Mouse (Mus musculus) c-Kit-positive CD71-positive TER-119-positive erythroid progenitor cells, embryonic 14.5 days (primary cell): ENCODE measurements around the gene Ddx54.

Source experiments
- DNase-seq: peaks from one replicate; pipeline ENCODE4 v3.0.0-alpha.2; 2013; ENCODE audit warnings: low spot score

The Ddx54 gene

GRCm38 (mm10) chr5:120645851-120646250, 33.3 kb downstream of the Ddx54 start:
- no peak for DNase-seq

DNA sequence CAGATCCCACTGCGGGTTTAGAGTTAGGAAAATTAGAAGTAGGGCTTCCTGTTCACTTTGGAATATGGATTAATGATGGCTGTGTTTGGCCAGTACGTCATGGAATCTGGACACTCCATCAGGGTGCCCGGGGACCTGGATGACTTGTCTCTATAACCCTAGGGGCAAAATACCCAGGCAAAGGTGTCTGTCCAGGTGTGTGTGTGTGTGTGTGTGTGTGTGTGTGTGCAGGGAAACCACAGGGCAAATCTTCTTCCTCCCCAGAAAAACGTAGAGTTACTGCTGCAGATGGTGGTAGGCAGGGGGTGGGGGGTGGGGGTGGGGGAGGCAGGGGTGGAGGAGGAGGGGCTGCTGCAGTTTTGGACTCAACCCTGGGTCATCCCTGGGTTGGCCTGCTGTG, 34.8 kb downstream of the Ddx54 start:
- DNase-seq, result no peak

- DNase-seq, result no peak
These were observed 35.4 kb downstream of the Ddx54 start for GRCm38 (mm10) chr5:120647814-120648491.

DNA sequence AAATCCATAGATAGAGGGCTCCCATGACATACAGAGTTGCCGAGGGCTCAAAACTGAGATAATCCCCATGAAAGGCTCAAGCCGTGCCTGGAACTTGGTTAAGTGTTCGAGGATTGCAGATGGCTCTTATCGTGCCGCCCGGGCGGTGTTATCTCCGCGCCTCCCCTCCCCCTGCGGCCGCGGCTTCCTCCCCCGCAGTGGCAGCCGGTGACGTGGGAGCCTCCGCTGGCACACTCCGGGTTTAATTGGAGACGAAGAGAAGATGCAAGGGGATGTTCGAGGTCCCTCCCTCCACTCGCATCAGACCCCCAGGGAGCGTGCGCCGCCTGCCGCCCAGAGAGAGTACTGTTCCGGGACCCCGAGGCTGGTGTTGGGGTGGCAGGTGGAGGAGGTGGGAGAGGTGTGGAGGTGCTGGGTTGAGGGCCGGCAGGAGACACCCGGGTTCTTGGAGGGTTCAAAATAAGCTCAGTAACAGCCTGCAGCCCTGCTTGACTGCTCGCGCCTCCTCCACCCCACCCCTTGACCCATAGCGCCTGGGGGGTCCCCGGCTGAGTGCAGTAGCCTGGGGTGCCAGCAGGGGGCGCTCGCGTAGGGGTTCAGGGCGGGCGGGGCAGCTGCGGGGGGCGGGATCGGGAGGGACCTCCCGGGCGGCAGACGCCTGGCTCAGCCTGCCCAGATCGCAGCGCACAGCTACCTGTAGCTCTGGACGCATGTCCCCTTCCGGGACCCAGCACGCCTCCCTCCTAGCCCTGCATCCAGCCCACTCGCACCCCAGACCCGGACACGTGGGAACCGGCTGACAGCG, 36.2 kb downstream of the Ddx54 start, which contains the start of gene Rasal1:
TSS of gene Rasal1 (plus strand) at position 244 of the 805 bp plus-strand sequence.
- peak; percentile 65 for DNase-seq

DNA sequence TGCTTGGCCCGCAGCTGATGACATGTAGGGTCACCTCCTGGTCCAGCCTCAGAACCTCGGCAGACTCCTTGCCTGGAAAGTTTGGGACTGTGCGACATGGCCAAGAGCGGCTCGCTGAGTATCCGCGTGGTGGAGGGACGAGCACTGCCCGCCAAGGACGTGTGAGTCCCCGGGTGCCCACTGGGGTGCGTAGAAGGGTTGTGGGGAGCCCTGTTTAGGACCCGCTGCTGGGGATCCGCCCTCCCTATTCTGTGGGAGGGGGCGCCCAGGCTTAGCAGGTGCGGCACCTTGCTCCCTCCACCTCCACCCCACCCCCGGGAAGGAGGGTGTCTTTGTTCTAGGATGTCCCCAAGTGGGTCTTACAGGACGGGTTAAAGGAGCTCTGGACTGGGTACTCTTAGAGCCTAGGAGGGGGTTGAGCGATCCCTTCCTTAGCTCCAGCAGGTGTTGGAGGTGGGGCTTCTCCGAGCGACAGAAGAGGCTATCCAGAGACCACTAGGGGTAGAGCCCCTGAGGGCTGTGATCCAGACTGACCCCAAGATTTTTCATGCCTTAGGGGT, 36.9 kb downstream of the Ddx54 start:
- no peak for DNase-seq

DNA sequence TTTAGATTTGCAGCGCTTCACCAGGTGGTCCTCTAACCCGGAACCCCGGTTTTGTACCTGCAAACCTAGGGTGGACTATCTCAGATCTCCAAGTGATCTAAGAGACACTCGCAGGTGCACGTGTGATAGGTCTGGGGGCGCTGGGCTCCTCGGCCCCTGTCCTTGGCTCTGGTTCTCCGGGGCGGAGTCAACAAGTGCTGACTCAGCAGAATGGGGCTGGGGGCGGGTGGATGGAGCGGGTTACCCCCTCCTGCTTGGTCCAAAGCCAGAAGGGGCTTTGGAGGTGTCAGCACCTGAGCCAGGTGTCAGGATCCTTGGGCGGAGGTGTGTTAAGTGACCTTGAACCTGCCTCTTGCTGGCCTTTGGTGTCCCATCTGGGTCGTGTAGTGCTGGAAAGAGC, 37.4 kb downstream of the Ddx54 start:
- DNase-seq, result no peak

GRCm38 (mm10) chr5:120651230-120651629, 38.7 kb downstream of the Ddx54 start:
- DNase-seq, result no peak

GRCm38 (mm10) chr5:120652915-120653701, 40.6 kb downstream of the Ddx54 start:
- DNase-seq, result no peak

- no peak for DNase-seq
These were observed 41.3 kb downstream of the Ddx54 start for GRCm38 (mm10) chr5:120653873-120654272.

GRCm38 (mm10) chr5:120656281-120656751, 43.8 kb downstream of the Ddx54 start:
- DNase-seq, result no peak

- DNase-seq, result no peak
These were observed 48.3 kb downstream of the Ddx54 start for GRCm38 (mm10) chr5:120660816-120661215.

GRCm38 (mm10) chr5:120664888-120665287, 52.3 kb downstream of the Ddx54 start:
- no peak for DNase-seq

- no peak for DNase-seq
These were observed 56.2 kb downstream of the Ddx54 start for GRCm38 (mm10) chr5:120668761-120669160.

DNA sequence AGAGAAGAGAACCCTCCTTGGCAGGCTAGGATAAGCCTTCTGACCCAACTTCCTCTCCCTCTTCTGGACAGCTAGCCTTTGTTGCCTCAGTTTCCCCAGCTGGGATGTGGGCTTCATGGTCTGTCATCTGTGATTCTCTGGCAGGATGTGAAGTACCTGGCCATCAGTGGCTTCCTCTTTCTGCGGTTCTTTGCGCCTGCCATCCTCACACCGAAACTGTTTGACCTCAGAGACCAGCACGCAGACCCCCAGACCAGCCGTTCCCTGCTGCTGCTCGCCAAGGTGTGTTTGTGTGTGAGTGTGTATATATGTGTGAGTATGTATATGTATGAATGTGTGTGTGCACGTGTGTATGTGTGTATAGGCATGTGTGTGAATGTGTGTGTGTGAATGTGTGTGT, 57.6 kb downstream of the Ddx54 start:
- DNase-seq, result no peak

- no peak for DNase-seq
These were observed 59.3 kb downstream of the Ddx54 start for GRCm38 (mm10) chr5:120671865-120672264.

DNA sequence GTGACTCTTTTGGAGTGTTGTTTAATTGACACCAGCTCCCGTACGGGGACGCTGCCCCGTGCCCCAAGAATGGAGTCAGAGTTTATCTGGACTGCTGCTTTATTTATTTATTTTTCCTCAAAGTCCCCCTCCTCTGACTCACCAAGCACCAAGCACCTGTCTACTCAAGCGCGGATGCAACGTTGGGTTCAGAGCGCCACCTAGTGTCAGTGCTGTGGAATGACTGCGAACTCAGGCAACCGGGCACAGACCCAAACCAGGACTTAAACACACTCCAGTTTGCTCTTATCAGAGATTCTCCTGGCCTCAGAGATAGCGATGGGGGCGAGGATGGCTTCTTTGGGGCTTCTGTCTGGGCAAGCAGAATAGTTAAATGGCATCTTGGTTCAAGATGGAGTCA, 61.1 kb downstream of the Ddx54 start:
- peak; percentile 48 for DNase-seq

DNA sequence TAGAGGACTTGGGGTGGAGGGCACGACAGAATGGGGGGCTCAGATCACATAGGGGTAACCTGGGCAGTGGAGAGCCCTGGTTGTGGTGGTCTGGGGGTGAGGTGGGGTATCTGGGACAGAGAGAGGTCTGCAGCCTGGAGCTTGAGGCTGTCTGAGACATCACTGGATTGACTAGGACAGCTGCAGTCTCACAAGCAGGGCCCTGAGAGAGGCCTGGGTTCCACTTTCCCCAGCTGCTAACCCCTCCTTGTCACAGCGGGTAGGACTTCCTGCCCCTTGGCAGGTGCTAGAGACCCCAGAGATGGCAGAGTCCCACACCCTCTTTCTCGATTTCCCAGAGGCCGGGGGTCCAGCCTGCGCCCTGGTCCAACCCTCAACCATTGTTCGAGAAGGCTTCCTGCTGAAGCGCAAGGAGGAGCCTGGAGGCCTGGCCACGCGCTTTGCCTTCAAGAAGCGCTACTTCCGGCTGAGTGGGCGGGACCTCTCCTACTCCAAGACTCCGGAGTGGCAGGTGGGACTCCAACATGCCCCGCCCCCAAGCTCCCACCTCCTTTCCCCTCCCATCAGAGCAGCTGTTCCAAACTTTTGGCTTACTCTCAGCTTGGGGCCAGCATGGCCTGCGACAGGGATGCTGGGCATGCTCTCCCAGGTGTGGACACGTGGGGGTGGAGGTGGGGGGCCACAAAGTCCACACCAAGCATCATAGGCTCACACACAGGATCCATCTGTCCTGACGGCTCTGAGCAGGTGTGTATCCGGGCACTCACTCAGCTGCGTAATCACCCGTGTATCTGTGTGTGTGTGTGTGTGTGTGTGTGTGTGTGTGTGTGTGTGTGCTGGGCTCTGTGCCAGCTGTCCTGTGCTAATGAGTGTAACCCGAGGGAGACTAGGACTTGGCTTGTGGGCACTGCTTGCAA, 61.9 kb downstream of the Ddx54 start:
- no peak for DNase-seq

DNA sequence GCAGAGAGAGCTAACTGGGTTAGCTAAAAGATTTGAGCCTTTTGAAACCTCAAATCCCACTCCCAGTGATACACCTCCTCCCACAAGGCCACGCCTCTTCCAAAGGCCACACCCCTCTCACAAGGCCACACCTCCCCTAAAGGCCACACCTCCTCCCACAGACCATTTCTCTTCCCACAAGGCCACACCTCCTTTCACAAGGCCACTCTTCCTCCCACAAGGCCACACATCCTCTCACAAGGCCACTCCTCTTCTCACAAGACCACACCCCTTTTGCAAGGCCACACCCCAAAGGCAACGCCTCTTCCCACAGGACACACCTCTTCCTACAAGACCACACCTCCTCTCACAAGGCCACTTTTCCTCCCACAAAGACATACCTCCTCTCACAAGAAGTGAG, 65.0 kb downstream of the Ddx54 start:
- DNase-seq, result peak; percentile 21
